Mouse (Mus musculus) spleen, adult 2 months (tissue): Measurements from ENCODE around the gene Ryr2. TPM values are rescaled to one million over a fixed set of nuclear protein-coding genes. Genes with fewer than 3 reads are reported as not detected.

Experiments used
- DNase-seq, 2 experiments: peaks; one replicate each; pipeline versions ENCODE4 v3.0.0 to v3.0.0-alpha.2; 2012 to 2021; ENCODE audit warnings: low spot score in 2 of 2, low read depth in 1 of 2
- H3K27ac ChIP-seq: fragments of 200-500 bp; 2 replicates; pipeline ENCODE4 v1.5.1; 2012; ENCODE audit warnings: low read length, inconsistent platforms; ENCODE audit not compliant: insufficient read depth
- H3K27me3 ChIP-seq: fragments of 200-500 bp; 2 replicates; pipeline ENCODE4 v1.6.1; 2012; ENCODE audit warnings: mild to moderate bottlenecking, moderate library complexity, low read length, inconsistent platforms; ENCODE audit not compliant: control insufficient read depth, insufficient read depth
- H3K36me3 ChIP-seq: fragments of 200-500 bp; 2 replicates; pipeline ENCODE4 v1.6.1; 2012; ENCODE audit warnings: mild to moderate bottlenecking, low read length, inconsistent platforms; ENCODE audit not compliant: control insufficient read depth, insufficient read depth
- H3K4me1 ChIP-seq: fragments of 200-500 bp; 2 replicates; pipeline ENCODE4 v1.6.1; 2011; ENCODE audit warnings: inconsistent platforms; ENCODE audit not compliant: control insufficient read depth, insufficient read depth, insufficient read length
- H3K4me3 ChIP-seq: fragments of 200-500 bp; 2 replicates; pipeline ENCODE4 v1.5.1; 2011; ENCODE audit warnings: mild to moderate bottlenecking, inconsistent platforms; ENCODE audit not compliant: insufficient read depth, insufficient read length; ENCODE audit errors: extremely low read depth
- CTCF ChIP-seq: fragments of 200-500 bp; IDR thresholded peaks from 2 replicates; pipeline ENCODE4 v1.5.1; 2011; ENCODE audit warnings: mild to moderate bottlenecking, inconsistent platforms; ENCODE audit not compliant: insufficient read depth, insufficient read length, insufficient replicate concordance; ENCODE audit errors: extremely low read depth
- POLR2A ChIP-seq: fragments of 200-500 bp; IDR thresholded peaks from 2 replicates; pipeline ENCODE4 v1.6.1; 2011; ENCODE audit warnings: low read depth, low read length, inconsistent platforms
- WGBS: fragments of 180-500 bp; shearing (Covaris S2); methylation state at CpG from one replicate; pipeline ENCODE4 v1.1.7; 2018; 5-methylcytosine and 5-hydroxymethylcytosine counted together
- polyA plus RNA-seq: library from polyadenylated mRNA; depleted of rRNA; stranded (reverse); fragments of >200 nt; gene quantifications from 2 replicates; pipeline ENCODE4 v1.2.3, GENCODE M21; 2012

The Ryr2 gene
- polyA plus RNA-seq, 1 experiment = 0.27 TPM

- TF ChIP-seq CTCF (no peak), POLR2A (no peak)
- H3K4me1 ChIP-seq = no peaks in the 10 kb centered on the region
Observed at GRCm38 (mm10) chr13:11763104-11763503, 343.6 kb downstream of the Ryr2 start.

GRCm38 (mm10) chr13:11757894-11758293 is 348.9 kb downstream of the Ryr2 start:
- Histone ChIP-seq H3K4me1 (no peaks in the 10 kb centered on the region), H3K4me3 (no peak overlapping the region), H3K27ac (no peak overlapping the region), H3K27me3 (no peaks in the 10 kb centered on the region), H3K36me3 (no peaks in the 10 kb centered on the region)
- no peak for TF ChIP-seq CTCF
- DNase-seq = no peak
- WGBS = 82% methylated on average over 7 of the region's 7 CpGs

More at GRCm38 (mm10) chr13:11763104-11763503, 343.6 kb downstream of the Ryr2 start:
- DNase-seq = no peak
- H3K27me3 ChIP-seq = no peaks in the 10 kb centered on the region
- WGBS = 85% methylated on average over 3 of the region's 3 CpGs
- no peaks in the 10 kb centered on the region for H3K36me3 ChIP-seq
- H3K27ac ChIP-seq = no peak overlapping the region
- H3K4me3 ChIP-seq = no peak overlapping the region

GRCm38 (mm10) chr13:11745479-11745878 is 361.3 kb downstream of the Ryr2 start:
- no peak overlapping the region for H3K4me3 ChIP-seq
- TF ChIP-seq POLR2A (no peak), CTCF (no peak)
- no peak overlapping the region for H3K27ac ChIP-seq
- 86% methylated on average over 9 of the region's 9 CpGs for WGBS
- no peaks in the 10 kb centered on the region for H3K4me1 ChIP-seq
- DNase-seq = no peak
- H3K36me3 ChIP-seq = no peaks in the 10 kb centered on the region
- no peaks in the 10 kb centered on the region for H3K27me3 ChIP-seq

GRCm38 (mm10) chr13:11738211-11738610 is 368.5 kb downstream of the Ryr2 start:
- no peak for DNase-seq
- Histone ChIP-seq H3K27ac (no peak overlapping the region), H3K4me1 (no peaks in the 10 kb centered on the region), H3K4me3 (no peak overlapping the region), H3K36me3 (no peaks in the 10 kb centered on the region), H3K27me3 (no peaks in the 10 kb centered on the region)
- TF ChIP-seq POLR2A = no peak
- no peak for TF ChIP-seq CTCF
- WGBS = 86% methylated on average over 12 of the region's 12 CpGs

GRCm38 (mm10) chr13:11716216-11716615 is 390.5 kb downstream of the Ryr2 start:
- DNase-seq = no peak
- 90% methylated on average over 4 of the region's 4 CpGs for WGBS
- TF ChIP-seq CTCF (no peak), POLR2A (no peak)
- H3K36me3 ChIP-seq = no peaks in the 10 kb centered on the region
- H3K27ac ChIP-seq = no peak overlapping the region
- no peaks in the 10 kb centered on the region for H3K27me3 ChIP-seq
- no peaks in the 10 kb centered on the region for H3K4me1 ChIP-seq
- no peak overlapping the region for H3K4me3 ChIP-seq

- Histone ChIP-seq H3K36me3 (no peaks in the 10 kb centered on the region), H3K27me3 (no peaks in the 10 kb centered on the region), H3K4me1 (no peaks in the 10 kb centered on the region), H3K4me3 (no peak overlapping the region), H3K27ac (no peak overlapping the region)
- TF ChIP-seq POLR2A (no peak), CTCF (no peak)
- no peak for DNase-seq
- WGBS = 86% methylated on average over 7 of the region's 7 CpGs
Observed at GRCm38 (mm10) chr13:11709708-11710471, 396.9 kb downstream of the Ryr2 start.

- DNase-seq = no peak
- no peaks in the 10 kb centered on the region for H3K4me1 ChIP-seq
- no peaks in the 10 kb centered on the region for H3K27me3 ChIP-seq
- no peak for TF ChIP-seq POLR2A
- no peak for TF ChIP-seq CTCF
- WGBS = 88% methylated on average over 3 of the region's 3 CpGs
- no peak overlapping the region for H3K4me3 ChIP-seq
- H3K36me3 ChIP-seq = no peaks in the 10 kb centered on the region
- H3K27ac ChIP-seq = no peak overlapping the region
Observed at GRCm38 (mm10) chr13:11701721-11702120, 405.0 kb downstream of the Ryr2 start.
